Mouse (Mus musculus) ES-E14 (cell line): ENCODE results near the gene Cdkl4.

Experiments used
- CHD2 ChIP-seq: IDR thresholded peaks from 2 replicates; pipeline ENCODE4 v1.6.1; 2014; ENCODE audit warnings: mild to moderate bottlenecking, low read depth, low read length, inconsistent platforms
- MAFK ChIP-seq: IDR thresholded peaks from 2 replicates; pipeline ENCODE4 v1.6.1; 2014; ENCODE audit warnings: mild to moderate bottlenecking, low read depth, low read length, inconsistent platforms; ENCODE audit not compliant: insufficient read depth

GRCm38 (mm10) chr17:80583051-80583450 is 5.4 kb upstream of the Cdkl4 start:
- no peak for TF ChIP-seq MAFK
- no peak for TF ChIP-seq CHD2
